Mouse (Mus musculus) cerebellum, adult 2 months (tissue): Measurements from ENCODE around the gene Cxcr1.

Experiments
- CTCF ChIP-seq: fragments of 200-500 bp; IDR thresholded peaks from 2 replicates; pipeline ENCODE4 v1.5.1; 2011; ENCODE audit warnings: low read depth, mild to moderate bottlenecking, control low read depth, low read length, moderate library complexity, borderline replicate concordance; ENCODE audit not compliant: insufficient read depth
- POLR2A ChIP-seq: fragments of 200-500 bp; IDR thresholded peaks from 2 replicates; pipeline ENCODE4 v1.6.1; 2011; ENCODE audit warnings: low read length, control low read depth, borderline replicate concordance; ENCODE audit not compliant: insufficient read depth

DNA sequence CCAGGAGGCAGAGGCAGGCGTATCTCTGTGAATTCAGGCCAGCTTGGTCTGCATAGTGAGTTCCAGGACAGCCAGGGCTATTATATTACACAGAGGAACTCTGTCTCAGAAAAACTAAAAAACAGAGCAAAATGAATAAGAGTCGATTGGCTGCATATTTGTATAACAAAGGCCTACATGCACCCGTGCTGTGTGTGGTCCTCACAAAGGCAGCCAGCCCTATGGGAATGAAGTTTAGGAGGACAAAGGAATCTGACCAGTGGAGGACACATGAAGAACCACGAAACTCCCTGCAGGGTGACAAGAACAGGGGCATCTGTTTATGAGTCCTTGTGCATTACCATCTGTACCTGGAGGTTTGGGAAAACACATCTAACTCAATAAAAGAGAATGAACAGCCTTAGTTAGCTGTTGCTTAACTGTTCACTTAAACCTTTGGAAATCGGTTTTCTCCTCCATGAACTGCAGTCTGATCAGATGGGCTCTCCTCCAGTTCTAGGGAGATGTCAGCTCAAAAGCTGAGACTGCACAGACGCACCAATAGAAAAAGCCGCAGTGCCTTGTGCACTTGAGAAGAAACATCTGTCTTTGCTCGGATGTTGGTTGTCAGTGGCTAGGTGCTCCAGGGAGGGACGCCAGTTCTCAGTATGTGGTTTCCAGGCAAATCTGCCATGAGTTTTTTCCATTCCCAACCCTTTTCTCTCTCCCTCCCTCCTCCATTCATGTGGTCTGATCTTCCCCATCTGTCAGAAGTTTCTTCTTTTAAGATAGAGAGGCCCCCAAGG, 14.6 kb downstream of the Cxcr1 start:
- TF ChIP-seq POLR2A (no peak), CTCF (no peak)
